Mouse (Mus musculus) small intestine, adult 2 months (tissue): ENCODE data around the gene Ppme1. TPM values are rescaled to one million over a fixed set of nuclear protein-coding genes. Genes with fewer than 3 reads are reported as not detected.

Source experiments
- H3K27ac ChIP-seq: fragments of 200-500 bp; 2 replicates; pipeline ENCODE4 v1.5.1; 2012; ENCODE audit warnings: low read depth, low read length, control low read depth, inconsistent platforms; ENCODE audit not compliant: insufficient read depth
- H3K27me3 ChIP-seq: fragments of 200-500 bp; 2 replicates; pipeline ENCODE4 v1.6.1; 2012; ENCODE audit warnings: mild to moderate bottlenecking, moderate library complexity, low read length, inconsistent platforms; ENCODE audit not compliant: control insufficient read depth, insufficient read depth
- H3K36me3 ChIP-seq: fragments of 200-500 bp; 2 replicates; pipeline ENCODE4 v1.6.1; 2012; ENCODE audit warnings: mild to moderate bottlenecking, low read length, control low read depth, inconsistent platforms; ENCODE audit not compliant: control insufficient read depth, insufficient read depth
- H3K4me1 ChIP-seq: fragments of 200-500 bp; 2 replicates; pipeline ENCODE4 v1.6.1; 2012; ENCODE audit warnings: low read length, inconsistent platforms, mixed read lengths; ENCODE audit not compliant: control insufficient read depth, insufficient read depth, insufficient read length
- H3K4me3 ChIP-seq: fragments of 200-500 bp; 2 replicates; pipeline ENCODE4 v1.5.1; 2012; ENCODE audit warnings: low read depth, mild to moderate bottlenecking, control low read depth, inconsistent platforms, low read length, moderate library complexity
- CTCF ChIP-seq: fragments of 200-500 bp; IDR thresholded peaks from 2 replicates; pipeline ENCODE4 v1.5.1; 2012; ENCODE audit warnings: low read depth, mild to moderate bottlenecking, control low read depth, inconsistent platforms, low read length, moderate library complexity, mixed read lengths; ENCODE audit not compliant: insufficient replicate concordance, insufficient read length; ENCODE audit errors: extremely low read depth
- POLR2A ChIP-seq: fragments of 200-500 bp; IDR thresholded peaks from 2 replicates; pipeline ENCODE4 v1.6.1; 2012; ENCODE audit warnings: low read depth, mild to moderate bottlenecking, control low read depth, inconsistent platforms, low read length, moderate library complexity
- WGBS: fragments of 180-500 bp; shearing (Covaris S2); methylation state at CpG from one replicate; pipeline ENCODE4 v1.1.7; 2018; 5-methylcytosine and 5-hydroxymethylcytosine counted together
- polyA plus RNA-seq: library from polyadenylated mRNA; depleted of rRNA; stranded (reverse); fragments of >200 nt; gene quantifications from 2 replicates; pipeline ENCODE4 v1.2.3, GENCODE M21; 2012

The Ppme1 gene
- polyA plus RNA-seq, 1 experiment: 45.8 TPM

GRCm38 (mm10) chr7:100312716-100313115 is 59.4 kb downstream of the Ppme1 start:
- Histone ChIP-seq H3K36me3 (no peaks in the 10 kb centered on the region), H3K4me3 (no peak overlapping the region), H3K27ac (no peak overlapping the region), H3K27me3 (0 out of 2 replicates have a peak, but pooled peaks cover 5% of the 10 kb centered on the region), H3K4me1 (no peaks in the 10 kb centered on the region)
- TF ChIP-seq CTCF (no peak), POLR2A (no peak)
- WGBS: 89% methylated on average over 4 of the region's 4 CpGs

GRCm38 (mm10) chr7:100310290-100310689 is 61.8 kb downstream of the Ppme1 start:
- H3K36me3 ChIP-seq: no peaks in the 10 kb centered on the region
- 0 out of 2 replicates have a peak, but pooled peaks cover 6% of the 10 kb centered on the region for H3K27me3 ChIP-seq
- no peak overlapping the region for H3K27ac ChIP-seq
- H3K4me3 ChIP-seq: no peak overlapping the region
- 76% methylated on average over 12 of the region's 12 CpGs for WGBS
- TF ChIP-seq CTCF (no peak), POLR2A (no peak)
- no peaks in the 10 kb centered on the region for H3K4me1 ChIP-seq

- Histone ChIP-seq H3K4me3 (no peak overlapping the region), H3K27me3 (0 out of 2 replicates have a peak, but pooled peaks cover 6% of the 10 kb centered on the region), H3K4me1 (no peaks in the 10 kb centered on the region), H3K27ac (no peak overlapping the region), H3K36me3 (no peaks in the 10 kb centered on the region)
- no peak for TF ChIP-seq CTCF
- 48% methylated on average over 6 of the region's 6 CpGs for WGBS
Observed at GRCm38 (mm10) chr7:100309679-100310078, 62.4 kb downstream of the Ppme1 start.

GRCm38 (mm10) chr7:100309216-100309615 is 62.9 kb downstream of the Ppme1 start:
- H3K4me3 ChIP-seq: no peak overlapping the region
- H3K4me1 ChIP-seq: no peaks in the 10 kb centered on the region
- H3K36me3 ChIP-seq: no peaks in the 10 kb centered on the region
- H3K27ac ChIP-seq: no peak overlapping the region
- 0 out of 2 replicates have a peak, but pooled peaks cover 6% of the 10 kb centered on the region for H3K27me3 ChIP-seq
- 74% methylated on average over 1 of the region's 1 CpGs for WGBS
- TF ChIP-seq POLR2A (no peak), CTCF (no peak)

GRCm38 (mm10) chr7:100307872-100308653 is 64.0 kb downstream of the Ppme1 start:
- Histone ChIP-seq H3K27me3 (0 out of 2 replicates have a peak, but pooled peaks cover 6% of the 10 kb centered on the region), H3K4me3 (no peak overlapping the region), H3K4me1 (no peaks in the 10 kb centered on the region), H3K27ac (no peak overlapping the region), H3K36me3 (no peaks in the 10 kb centered on the region)
- TF ChIP-seq POLR2A: no peak
- TF ChIP-seq CTCF: no peak
- WGBS: 84% methylated on average over 6 of the region's 6 CpGs

GRCm38 (mm10) chr7:100305894-100306293 is 66.2 kb downstream of the Ppme1 start:
- no peak overlapping the region for H3K4me3 ChIP-seq
- no peak overlapping the region for H3K27ac ChIP-seq
- H3K4me1 ChIP-seq: no peaks in the 10 kb centered on the region
- TF ChIP-seq POLR2A (no peak), CTCF (no peak)
- 91% methylated on average over 9 of the region's 9 CpGs for WGBS
- H3K27me3 ChIP-seq: peaks cover 6% of the 10 kb centered on the region; the same call in 1 of the 2 replicates
- no peaks in the 10 kb centered on the region for H3K36me3 ChIP-seq

GRCm38 (mm10) chr7:100302316-100302715 is 69.8 kb downstream of the Ppme1 start:
- no peaks in the 10 kb centered on the region; the same call in 1 of the 2 replicates for H3K27me3 ChIP-seq
- no peak overlapping the region for H3K4me3 ChIP-seq
- no peak overlapping the region for H3K27ac ChIP-seq
- TF ChIP-seq POLR2A (no peak), CTCF (no peak)
- 41% methylated on average over 4 of the region's 4 CpGs for WGBS
- H3K4me1 ChIP-seq: no peaks in the 10 kb centered on the region
- no peaks in the 10 kb centered on the region for H3K36me3 ChIP-seq

- Histone ChIP-seq H3K4me1 (no peaks in the 10 kb centered on the region), H3K27ac (no peak overlapping the region), H3K27me3 (no peaks in the 10 kb centered on the region; the same call in 1 of the 2 replicates), H3K4me3 (no peak overlapping the region), H3K36me3 (no peaks in the 10 kb centered on the region)
- TF ChIP-seq POLR2A (no peak), CTCF (no peak)
- 56% methylated on average over 3 of the region's 3 CpGs for WGBS
Observed at GRCm38 (mm10) chr7:100301390-100301789, 70.7 kb downstream of the Ppme1 start.
